Mouse (Mus musculus): ENCODE measurements around the gene Pou5f2. TPM values are rescaled to one million over a fixed set of nuclear protein-coding genes. Genes with fewer than 3 reads are reported as not detected.
A peak's percentile ranks its signal among the peaks of the same experiment; 100 is the strongest.

The Pou5f2 gene
- 0.70 and 1.1 TPM in 2 replicates for polyA plus RNA-seq (2015; fragmentation: Nextera tagmentation; extraction: Ambion mirVana)

DNA sequence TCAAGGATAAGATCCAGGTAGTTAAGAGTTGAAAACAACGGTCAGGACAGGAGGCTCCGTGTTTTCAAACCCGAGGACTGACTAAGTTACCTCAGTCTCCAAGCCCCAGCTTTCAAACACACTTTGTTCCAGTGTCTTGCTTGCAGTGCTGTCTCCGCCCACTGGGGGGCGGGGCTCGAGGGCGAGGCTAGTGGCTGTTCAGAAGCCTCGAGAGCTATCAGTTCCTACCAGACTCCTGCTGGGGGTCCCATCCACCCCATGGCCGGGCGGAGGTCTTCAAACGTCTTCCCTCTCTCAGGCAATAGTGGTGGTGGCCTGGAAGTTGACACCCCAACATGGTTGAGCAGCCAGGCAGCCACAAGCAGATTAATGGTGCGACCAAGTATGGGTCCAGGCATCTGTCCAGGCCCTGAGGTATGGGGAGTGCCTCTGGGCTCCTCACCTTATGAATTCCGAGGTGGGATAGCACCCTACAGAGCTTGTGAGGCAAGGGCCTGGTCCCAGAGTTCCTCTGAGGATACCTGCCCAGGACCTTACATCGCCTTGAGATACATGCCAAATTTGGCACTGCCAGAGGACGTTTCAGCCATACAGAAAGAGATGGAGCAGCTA is at the start of gene Pou5f2:
Gene Pou5f2, plus strand, starts transcription at position 220 of the 612 bp plus-strand sequence.
- ATAC-seq: no peak
- 56% methylated on average over 15 of the region's 15 CpGs for WGBS

GRCm38 (mm10) chr13:77976248-77976647 is 48.5 kb upstream of the Pou5f2 start:
- no peaks in the 10 kb centered on the region for H3K9me3 ChIP-seq (ENCODE audit: control insufficient read depth, low read length)
- no peak overlapping the region for H3K9ac ChIP-seq (ENCODE audit: low read depth, low read length)
- WGBS: 79% methylated on average over 3 of the region's 3 CpGs
- no peak for ATAC-seq
- H3K4me3 ChIP-seq (ENCODE audit: low read length): no peak overlapping the region
- no peaks in the 10 kb centered on the region for H3K4me1 ChIP-seq (ENCODE audit: control insufficient read depth, insufficient read depth, low read depth, low read length)
- no peak overlapping the region for H3K4me2 ChIP-seq (ENCODE audit: low read length)
- H3K36me3 ChIP-seq (ENCODE audit: control insufficient read depth, insufficient read depth, low read length): no peaks in the 10 kb centered on the region
- H3K27me3 ChIP-seq (replicated peaks; ENCODE audit: control insufficient read depth, insufficient read depth, low read length): no peaks in the 10 kb centered on the region
- no peak overlapping the region for H3K27ac ChIP-seq (ENCODE audit: low read depth, low read length)

More for the DNA sequence above, at the start of gene Pou5f2:
- Histone ChIP-seq H3K27ac (ENCODE audit: low read depth, low read length) (no peak within 1 kb of the TSS), H3K4me3 (ENCODE audit: low read length) (no peak within 1 kb of the TSS), H3K4me1 (ENCODE audit: control insufficient read depth, insufficient read depth, low read depth, low read length) (no peaks in the 10 kb centered on the region), H3K9ac (ENCODE audit: low read depth, low read length) (no peak within 1 kb of the TSS), H3K4me2 (ENCODE audit: low read length) (no peak within 1 kb of the TSS), H3K9me3 (ENCODE audit: control insufficient read depth, low read length) (no peaks in the 10 kb centered on the region), H3K36me3 (ENCODE audit: control insufficient read depth, insufficient read depth, low read length) (0 out of 2 replicates have a peak, but pooled peaks cover 3% of the 10 kb centered on the region), H3K27me3 (replicated peaks; ENCODE audit: control insufficient read depth, insufficient read depth, low read length) (no peaks in the 10 kb centered on the region)

DNA sequence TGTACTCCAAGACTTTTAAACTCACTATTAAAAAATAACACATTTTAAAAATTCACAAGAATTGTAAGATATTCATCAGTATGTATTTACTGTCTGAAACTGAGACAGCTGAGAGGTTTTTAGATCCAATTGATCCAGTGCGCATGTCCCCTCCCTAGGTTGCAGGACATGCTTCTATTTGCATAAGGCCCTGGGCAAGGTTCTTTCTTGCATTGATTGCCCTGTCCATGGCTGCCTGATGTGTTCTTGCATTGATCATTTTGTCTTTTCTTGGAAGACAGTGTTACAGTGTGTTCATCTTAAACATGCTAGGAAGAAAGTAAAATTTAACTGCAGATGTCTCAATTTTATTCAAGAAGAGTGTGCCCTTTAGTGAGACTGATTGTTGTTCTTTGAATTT is 47.6 kb upstream of the Pou5f2 start:
- no peak overlapping the region for H3K9ac ChIP-seq (ENCODE audit: low read depth, low read length)
- no peak overlapping the region for H3K4me3 ChIP-seq (ENCODE audit: low read length)
- H3K27ac ChIP-seq (ENCODE audit: low read depth, low read length): no peak overlapping the region
- ATAC-seq: no peak
- H3K4me1 ChIP-seq (ENCODE audit: control insufficient read depth, insufficient read depth, low read depth, low read length): no peaks in the 10 kb centered on the region
- WGBS: 69% methylated on average over 1 of the region's 1 CpGs
- H3K27me3 ChIP-seq (replicated peaks; ENCODE audit: control insufficient read depth, insufficient read depth, low read length): no peaks in the 10 kb centered on the region
- no peaks in the 10 kb centered on the region for H3K36me3 ChIP-seq (ENCODE audit: control insufficient read depth, insufficient read depth, low read length)
- H3K9me3 ChIP-seq (ENCODE audit: control insufficient read depth, low read length): no peaks in the 10 kb centered on the region
- no peak overlapping the region for H3K4me2 ChIP-seq (ENCODE audit: low read length)

- no peak overlapping the region for H3K4me3 ChIP-seq (ENCODE audit: low read length)
- no peaks in the 10 kb centered on the region for H3K36me3 ChIP-seq (ENCODE audit: control insufficient read depth, insufficient read depth, low read length)
- H3K9me3 ChIP-seq (ENCODE audit: control insufficient read depth, low read length): no peaks in the 10 kb centered on the region
- H3K27me3 ChIP-seq (replicated peaks; ENCODE audit: control insufficient read depth, insufficient read depth, low read length): no peaks in the 10 kb centered on the region
- no peak overlapping the region for H3K27ac ChIP-seq (ENCODE audit: low read depth, low read length)
- no peak overlapping the region for H3K4me2 ChIP-seq (ENCODE audit: low read length)
- 29% methylated on average over 5 of the region's 5 CpGs for WGBS
- H3K9ac ChIP-seq (ENCODE audit: low read depth, low read length): no peak overlapping the region
- no peaks in the 10 kb centered on the region for H3K4me1 ChIP-seq (ENCODE audit: control insufficient read depth, insufficient read depth, low read depth, low read length)
- peak; percentile 81 for ATAC-seq
Observed at GRCm38 (mm10) chr13:77982105-77982851, 42.4 kb upstream of the Pou5f2 start.

DNA sequence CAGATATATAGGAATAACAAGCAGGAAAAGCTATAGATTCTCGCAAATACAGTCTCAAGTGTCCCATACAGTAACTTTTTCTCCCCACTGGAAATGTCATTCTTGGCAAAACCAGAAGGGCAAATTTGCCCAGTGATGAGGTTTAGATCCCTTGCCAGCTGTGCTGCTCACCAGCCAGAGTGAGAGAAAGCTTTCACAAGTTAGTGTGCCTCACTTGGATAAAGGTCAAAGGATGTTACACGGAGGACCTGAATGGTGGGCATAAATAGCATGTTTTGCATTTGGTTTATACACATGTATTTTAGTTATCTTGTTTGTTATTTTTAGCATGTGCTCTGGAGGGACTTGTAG is 41.9 kb upstream of the Pou5f2 start:
- H3K9me3 ChIP-seq (ENCODE audit: control insufficient read depth, low read length): no peaks in the 10 kb centered on the region
- H3K27ac ChIP-seq (ENCODE audit: low read depth, low read length): no peak overlapping the region
- no peak overlapping the region for H3K4me2 ChIP-seq (ENCODE audit: low read length)
- H3K9ac ChIP-seq (ENCODE audit: low read depth, low read length): no peak overlapping the region
- no peaks in the 10 kb centered on the region for H3K4me1 ChIP-seq (ENCODE audit: control insufficient read depth, insufficient read depth, low read depth, low read length)
- WGBS: 60% methylated on average over 2 of the region's 2 CpGs
- H3K36me3 ChIP-seq (ENCODE audit: control insufficient read depth, insufficient read depth, low read length): no peaks in the 10 kb centered on the region
- no peak overlapping the region for H3K4me3 ChIP-seq (ENCODE audit: low read length)
- H3K27me3 ChIP-seq (replicated peaks; ENCODE audit: control insufficient read depth, insufficient read depth, low read length): no peaks in the 10 kb centered on the region
- ATAC-seq: peak; percentile 60

DNA sequence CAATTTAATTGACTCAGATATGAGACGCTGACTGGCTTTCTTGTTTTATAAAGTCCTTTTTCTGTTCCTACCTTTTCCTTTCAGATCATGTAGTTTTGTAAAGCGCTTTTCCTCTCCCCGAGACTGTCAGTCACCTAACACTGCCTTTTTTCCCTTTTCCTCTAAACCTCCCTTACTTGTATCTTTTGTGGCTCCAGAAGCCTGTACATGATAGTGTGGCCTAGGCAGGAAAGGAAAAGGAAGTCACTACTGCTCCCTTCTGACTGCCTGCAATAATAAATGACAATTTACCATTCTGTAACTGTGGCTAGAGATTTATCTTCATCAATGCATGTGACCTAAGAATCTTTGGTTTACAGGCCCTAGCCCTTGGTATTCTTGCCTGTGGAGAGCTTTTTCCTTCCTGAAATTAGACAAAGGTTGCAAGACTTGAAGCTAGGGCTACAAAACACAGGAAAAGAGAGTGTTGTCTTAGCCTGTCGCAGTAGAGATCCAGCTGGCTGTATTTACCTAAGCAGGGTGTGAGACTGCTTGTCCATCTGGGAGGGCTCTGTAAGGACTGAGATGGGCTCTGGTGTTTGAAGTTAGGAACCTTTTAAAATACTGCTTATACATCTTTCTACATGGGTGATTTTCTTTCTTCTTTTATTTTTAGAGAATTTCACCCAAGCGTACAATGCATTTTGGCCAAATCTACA is 33.4 kb upstream of the Pou5f2 start:
- no peak overlapping the region for H3K4me3 ChIP-seq (ENCODE audit: low read length)
- H3K4me2 ChIP-seq (ENCODE audit: low read length): no peak overlapping the region
- H3K36me3 ChIP-seq (ENCODE audit: control insufficient read depth, insufficient read depth, low read length): no peaks in the 10 kb centered on the region
- H3K27ac ChIP-seq (ENCODE audit: low read depth, low read length): no peak overlapping the region
- no peak for ATAC-seq
- no peaks in the 10 kb centered on the region for H3K27me3 ChIP-seq (replicated peaks; ENCODE audit: control insufficient read depth, insufficient read depth, low read length)
- H3K4me1 ChIP-seq (ENCODE audit: control insufficient read depth, insufficient read depth, low read depth, low read length): no peaks in the 10 kb centered on the region
- 77% methylated on average over 5 of the region's 5 CpGs for WGBS
- H3K9ac ChIP-seq (ENCODE audit: low read depth, low read length): no peak overlapping the region
- no peaks in the 10 kb centered on the region for H3K9me3 ChIP-seq (ENCODE audit: control insufficient read depth, low read length)

GRCm38 (mm10) chr13:78004649-78005048 is 20.1 kb upstream of the Pou5f2 start:
- ATAC-seq: no peak
- no peak overlapping the region for H3K27ac ChIP-seq (ENCODE audit: low read depth, low read length)

GRCm38 (mm10) chr13:78005344-78005743 is 19.4 kb upstream of the Pou5f2 start:
- peak overlapping the region; percentile 8; the same call in 1 of the 2 replicates for H3K27ac ChIP-seq (ENCODE audit: low read depth, low read length)
- H3K9me3 ChIP-seq (ENCODE audit: control insufficient read depth, low read length): no peaks in the 10 kb centered on the region
- 10% methylated on average over 3 of the region's 3 CpGs for WGBS
- H3K4me1 ChIP-seq (ENCODE audit: control insufficient read depth, insufficient read depth, low read depth, low read length): no peaks in the 10 kb centered on the region
- ATAC-seq: peak; percentile 72
- H3K4me2 ChIP-seq (ENCODE audit: low read length): no peak overlapping the region
- H3K9ac ChIP-seq (ENCODE audit: low read depth, low read length): no peak overlapping the region
- no peak overlapping the region for H3K4me3 ChIP-seq (ENCODE audit: low read length)
- H3K27me3 ChIP-seq (replicated peaks; ENCODE audit: control insufficient read depth, insufficient read depth, low read length): no peaks in the 10 kb centered on the region
- no peaks in the 10 kb centered on the region for H3K36me3 ChIP-seq (ENCODE audit: control insufficient read depth, insufficient read depth, low read length)

More at GRCm38 (mm10) chr13:78004649-78005048, 20.1 kb upstream of the Pou5f2 start:
- Histone ChIP-seq H3K36me3 (ENCODE audit: control insufficient read depth, insufficient read depth, low read length) (no peaks in the 10 kb centered on the region), H3K4me2 (ENCODE audit: low read length) (no peak overlapping the region), H3K4me1 (ENCODE audit: control insufficient read depth, insufficient read depth, low read depth, low read length) (no peaks in the 10 kb centered on the region), H3K9me3 (ENCODE audit: control insufficient read depth, low read length) (no peaks in the 10 kb centered on the region), H3K9ac (ENCODE audit: low read depth, low read length) (no peak overlapping the region), H3K27me3 (replicated peaks; ENCODE audit: control insufficient read depth, insufficient read depth, low read length) (no peaks in the 10 kb centered on the region), H3K4me3 (ENCODE audit: low read length) (no peak overlapping the region)
- WGBS: 41% methylated on average over 4 of the region's 4 CpGs

DNA sequence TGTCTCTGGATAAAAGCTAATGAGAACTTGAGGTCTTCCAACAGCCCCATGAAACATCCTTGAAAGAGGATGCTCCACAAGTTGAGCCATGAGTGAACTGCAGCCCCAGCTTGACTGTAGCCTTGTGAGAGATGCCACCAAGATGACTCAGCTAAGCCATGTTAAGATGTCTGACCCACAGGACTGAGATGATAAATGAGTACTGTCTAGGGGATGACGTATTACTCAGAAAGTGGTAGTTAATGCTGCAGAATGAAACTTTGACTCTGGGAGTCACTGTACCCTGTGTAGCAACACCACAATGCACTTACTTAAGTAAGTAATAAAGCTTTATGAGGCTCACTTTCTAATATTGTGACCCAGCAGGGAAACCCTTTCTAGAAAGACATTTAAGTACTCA is 14.5 kb upstream of the Pou5f2 start:
- Histone ChIP-seq H3K4me1 (ENCODE audit: control insufficient read depth, insufficient read depth, low read depth, low read length) (no peaks in the 10 kb centered on the region), H3K27me3 (replicated peaks; ENCODE audit: control insufficient read depth, insufficient read depth, low read length) (no peaks in the 10 kb centered on the region), H3K9me3 (ENCODE audit: control insufficient read depth, low read length) (no peaks in the 10 kb centered on the region), H3K4me3 (ENCODE audit: low read length) (no peak overlapping the region), H3K36me3 (ENCODE audit: control insufficient read depth, insufficient read depth, low read length) (no peaks in the 10 kb centered on the region), H3K4me2 (ENCODE audit: low read length) (no peak overlapping the region), H3K27ac (ENCODE audit: low read depth, low read length) (no peak overlapping the region), H3K9ac (ENCODE audit: low read depth, low read length) (no peak overlapping the region)
- ATAC-seq: no peak
- WGBS: 91% methylated on average over 1 of the region's 1 CpGs

Data from hindbrain, embryonic 16.5 days (tissue).